Mouse (Mus musculus) embryonic facial prominence, embryonic 13.5 days (tissue): ENCODE results near the gene Kcnc4. TPM values are rescaled to one million over a fixed set of nuclear protein-coding genes. Genes with fewer than 3 reads are reported as not detected.
A peak's percentile ranks its signal among the peaks of the same experiment; 100 is the strongest.

Experiments
- ATAC-seq: fragments of 200-750 bp; cut with Nextera tagmentation; 2 replicates; pipeline ENCODE4 v1.8.0; 2017; ENCODE audit warnings: low read depth; ENCODE audit not compliant: insufficient number of reproducible peaks, insufficient read depth, low FRiP score, low TSS enrichment
- H3K27ac ChIP-seq: fragments of 300-500 bp; sonication (generic); 2 replicates; pipeline ENCODE4 v1.5.1; 2015; ENCODE audit warnings: moderate library complexity, mild to moderate bottlenecking, inconsistent platforms
- H3K27me3 ChIP-seq: fragments of 300-500 bp; sonication (generic); 2 replicates; pipeline ENCODE4 v1.6.1; 2015; ENCODE audit warnings: mild to moderate bottlenecking, inconsistent platforms
- H3K36me3 ChIP-seq: fragments of 300-500 bp; sonication (generic); 2 replicates; pipeline ENCODE4 v1.6.1; 2015; ENCODE audit warnings: mild to moderate bottlenecking, inconsistent platforms
- H3K4me1 ChIP-seq: fragments of 300-500 bp; sonication (generic); 2 replicates; pipeline ENCODE4 v1.6.1; 2015; ENCODE audit warnings: inconsistent platforms
- H3K4me2 ChIP-seq: fragments of 300-500 bp; sonication (generic); 2 replicates; pipeline ENCODE4 v1.6.1; 2015; ENCODE audit warnings: moderate library complexity, mild to moderate bottlenecking, inconsistent platforms
- H3K4me3 ChIP-seq: fragments of 300-500 bp; sonication (generic); 2 replicates; pipeline ENCODE4 v1.5.1; 2015; ENCODE audit warnings: mild to moderate bottlenecking, inconsistent platforms
- H3K9ac ChIP-seq: fragments of 300-500 bp; sonication (generic); 2 replicates; pipeline ENCODE4 v1.6.1; 2015; ENCODE audit warnings: mild to moderate bottlenecking, inconsistent platforms
- H3K9me3 ChIP-seq: fragments of 300-500 bp; sonication (generic); 2 replicates; pipeline ENCODE4 v1.6.1; 2016; ENCODE audit warnings: inconsistent platforms
- WGBS: fragments of 180-500 bp; shearing (Covaris S2); methylation state at CpG from one replicate; pipeline ENCODE4 v1.1.7; 2015; ENCODE audit warnings: mixed read lengths; 5-methylcytosine and 5-hydroxymethylcytosine counted together
- polyA plus RNA-seq: library from polyadenylated mRNA; unstranded; fragments of >200 nt; fragmentation: Nextera tagmentation; extraction: Ambion mirVana; gene quantifications from 2 replicates; pipeline ENCODE4 v1.2.1, GENCODE M21; 2015

The Kcnc4 gene
- polyA plus RNA-seq, 1 experiment from 2014 or later = 0.22 TPM

DNA sequence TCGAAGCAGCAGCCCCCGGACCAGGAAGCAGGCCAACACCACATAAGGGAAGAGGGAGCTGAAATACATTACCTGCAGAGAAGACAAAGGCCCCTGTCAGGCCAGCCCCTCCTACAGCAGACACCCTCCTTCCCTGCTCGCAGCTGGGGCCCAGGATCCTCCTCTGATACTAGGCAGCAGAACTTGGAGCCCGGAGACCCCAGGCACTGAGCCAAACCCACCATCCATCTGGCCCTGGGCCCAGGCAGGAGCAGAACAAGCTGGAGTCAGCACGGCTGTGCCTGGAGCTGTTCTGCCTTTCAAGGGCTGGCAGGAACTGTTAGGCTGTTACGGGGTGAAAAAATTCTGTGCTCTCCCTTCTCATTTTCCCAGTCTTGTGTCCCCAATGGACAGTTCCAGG lies 32.1 kb upstream of the Kcnc4 start:
- no peak overlapping the region for H3K4me3 ChIP-seq
- H3K27ac ChIP-seq = peak overlapping the region; percentile 85
- H3K4me2 ChIP-seq = peak overlapping the region; percentile 31
- no peaks in the 10 kb centered on the region for H3K27me3 ChIP-seq
- H3K9me3 ChIP-seq = no peaks in the 10 kb centered on the region
- WGBS = 16% methylated on average over 6 of the region's 6 CpGs
- H3K36me3 ChIP-seq = peaks cover 16% of the 10 kb centered on the region
- H3K9ac ChIP-seq = no peak overlapping the region; the same call in 1 of the 2 replicates
- peaks cover 40% of the 10 kb centered on the region for H3K4me1 ChIP-seq
- ATAC-seq = peak; percentile 89

GRCm38 (mm10) chr3:107488637-107489036 lies 29.3 kb upstream of the Kcnc4 start:
- H3K27me3 ChIP-seq = no peaks in the 10 kb centered on the region
- peaks cover 39% of the 10 kb centered on the region for H3K4me1 ChIP-seq
- 0 out of 2 replicates have a peak, but pooled peaks cover 8% of the 10 kb centered on the region for H3K36me3 ChIP-seq
- no peak overlapping the region for H3K9ac ChIP-seq
- no peak overlapping the region for H3K4me2 ChIP-seq
- ATAC-seq = no peak
- H3K4me3 ChIP-seq = no peak overlapping the region
- WGBS = 63% methylated on average over 4 of the region's 4 CpGs
- no peak overlapping the region for H3K27ac ChIP-seq
- no peaks in the 10 kb centered on the region for H3K9me3 ChIP-seq

GRCm38 (mm10) chr3:107483290-107483689 lies 23.9 kb upstream of the Kcnc4 start:
- no peaks in the 10 kb centered on the region for H3K9me3 ChIP-seq
- whole genome bisulfite sequencing = 54% methylated on average over 11 of the region's 11 CpGs
- H3K36me3 ChIP-seq = no peaks in the 10 kb centered on the region
- H3K9ac ChIP-seq = no peak overlapping the region
- no peak overlapping the region for H3K27ac ChIP-seq
- H3K4me1 ChIP-seq = peaks cover 9% of the 10 kb centered on the region
- H3K4me3 ChIP-seq = no peak overlapping the region
- no peak overlapping the region for H3K4me2 ChIP-seq
- H3K27me3 ChIP-seq = no peaks in the 10 kb centered on the region
- ATAC-seq = no peak

DNA sequence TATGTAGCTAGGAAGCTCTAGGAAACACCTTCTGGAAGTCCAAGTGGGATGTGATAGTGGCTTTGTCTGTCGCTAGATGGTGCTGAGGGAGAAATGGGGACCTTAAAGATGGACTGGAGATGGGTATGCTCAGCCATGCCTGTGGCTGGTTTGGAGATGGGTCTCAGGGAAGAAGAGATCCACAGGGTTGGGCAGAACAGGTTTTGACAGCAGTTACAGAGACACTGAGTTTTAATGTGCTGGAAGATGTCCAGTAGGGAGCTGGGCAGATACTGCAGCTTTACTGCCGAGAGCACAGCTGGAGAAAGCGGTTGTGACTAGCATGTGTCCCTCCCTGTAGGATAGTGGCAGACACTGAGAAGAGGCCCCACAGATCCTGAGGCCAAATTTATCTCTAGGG lies 21.3 kb upstream of the Kcnc4 start:
- H3K4me1 ChIP-seq = peaks cover 9% of the 10 kb centered on the region
- H3K4me3 ChIP-seq = no peak overlapping the region
- 42% methylated on average over 3 of the region's 3 CpGs for WGBS
- no peaks in the 10 kb centered on the region for H3K9me3 ChIP-seq
- ATAC-seq = no peak
- no peak overlapping the region for H3K4me2 ChIP-seq
- no peaks in the 10 kb centered on the region for H3K27me3 ChIP-seq
- H3K36me3 ChIP-seq = no peaks in the 10 kb centered on the region
- no peak overlapping the region for H3K9ac ChIP-seq
- no peak overlapping the region for H3K27ac ChIP-seq

GRCm38 (mm10) chr3:107472198-107472597 lies 12.8 kb upstream of the Kcnc4 start:
- Histone ChIP-seq H3K36me3 (peaks cover 12% of the 10 kb centered on the region; the same call in 1 of the 2 replicates), H3K4me3 (no peak overlapping the region), H3K27ac (no peak overlapping the region), H3K4me2 (no peak overlapping the region), H3K9ac (no peak overlapping the region), H3K9me3 (no peaks in the 10 kb centered on the region), H3K27me3 (0 out of 2 replicates have a peak, but pooled peaks cover 3% of the 10 kb centered on the region), H3K4me1 (no peaks in the 10 kb centered on the region)
- 36% methylated on average over 6 of the region's 6 CpGs for WGBS
- ATAC-seq = no peak

GRCm38 (mm10) chr3:107469059-107469458 lies 9.7 kb upstream of the Kcnc4 start:
- no peak for ATAC-seq
- H3K9ac ChIP-seq = no peak overlapping the region

GRCm38 (mm10) chr3:107468106-107468505 lies 8.8 kb upstream of the Kcnc4 start:
- no peaks in the 10 kb centered on the region for H3K9me3 ChIP-seq
- no peak overlapping the region for H3K4me2 ChIP-seq
- peaks cover 23% of the 10 kb centered on the region for H3K27me3 ChIP-seq
- H3K27ac ChIP-seq = no peak overlapping the region
- H3K9ac ChIP-seq = no peak overlapping the region
- no peaks in the 10 kb centered on the region for H3K4me1 ChIP-seq
- no peak overlapping the region for H3K4me3 ChIP-seq
- no peak for ATAC-seq
- WGBS = 84% methylated on average over 11 of the region's 11 CpGs
- H3K36me3 ChIP-seq = peaks cover 7% of the 10 kb centered on the region; the same call in 1 of the 2 replicates

More at GRCm38 (mm10) chr3:107469059-107469458, 9.7 kb upstream of the Kcnc4 start:
- Histone ChIP-seq H3K4me2 (no peak overlapping the region), H3K9me3 (no peaks in the 10 kb centered on the region), H3K4me3 (no peak overlapping the region), H3K27me3 (peaks cover 17% of the 10 kb centered on the region; the same call in 1 of the 2 replicates), H3K4me1 (no peaks in the 10 kb centered on the region), H3K36me3 (peaks cover 9% of the 10 kb centered on the region; the same call in 1 of the 2 replicates), H3K27ac (no peak overlapping the region)
- WGBS = 59% methylated on average over 4 of the region's 4 CpGs

GRCm38 (mm10) chr3:107466577-107466976 lies 7.2 kb upstream of the Kcnc4 start:
- no peak overlapping the region for H3K4me2 ChIP-seq
- H3K9ac ChIP-seq = no peak overlapping the region
- peaks cover 38% of the 10 kb centered on the region for H3K27me3 ChIP-seq
- WGBS = 3% methylated on average over 6 of the region's 6 CpGs
- ATAC-seq = no peak
- H3K27ac ChIP-seq = no peak overlapping the region
- H3K4me1 ChIP-seq = no peaks in the 10 kb centered on the region
- no peak overlapping the region for H3K4me3 ChIP-seq
- peaks cover 6% of the 10 kb centered on the region; the same call in 1 of the 2 replicates for H3K36me3 ChIP-seq
- H3K9me3 ChIP-seq = no peaks in the 10 kb centered on the region

GRCm38 (mm10) chr3:107462160-107462559 lies 2.8 kb upstream of the Kcnc4 start:
- Histone ChIP-seq H3K4me1 (peaks cover 26% of the 10 kb centered on the region), H3K36me3 (no peaks in the 10 kb centered on the region), H3K9ac (no peak overlapping the region), H3K9me3 (no peaks in the 10 kb centered on the region), H3K27ac (no peak overlapping the region), H3K4me2 (no peak overlapping the region), H3K4me3 (no peak overlapping the region), H3K27me3 (peaks cover 79% of the 10 kb centered on the region)
- 12% methylated on average over 5 of the region's 5 CpGs for WGBS
- no peak for ATAC-seq

GRCm38 (mm10) chr3:107459773-107460431 lies 550 bp upstream of the Kcnc4 start:
- Histone ChIP-seq H3K36me3 (no peaks in the 10 kb centered on the region), H3K27me3 (peaks cover 91% of the 10 kb centered on the region), H3K4me1 (peaks cover 26% of the 10 kb centered on the region), H3K9ac (peak overlapping the region; percentile 54), H3K9me3 (no peaks in the 10 kb centered on the region), H3K27ac (no peak overlapping the region), H3K4me3 (peak overlapping the region; percentile 57), H3K4me2 (peak overlapping the region; percentile 99)
- ATAC-seq = no peak
- under 1% methylated on average over 60 of the region's 69 CpGs for WGBS

- Histone ChIP-seq H3K4me3 (peak overlapping the region; percentile 57), H3K9ac (peak overlapping the region; percentile 54), H3K27me3 (peaks cover 99% of the 10 kb centered on the region), H3K36me3 (no peaks in the 10 kb centered on the region), H3K4me1 (peaks cover 26% of the 10 kb centered on the region), H3K27ac (no peak overlapping the region), H3K9me3 (no peaks in the 10 kb centered on the region), H3K4me2 (peak overlapping the region; percentile 99)
- WGBS = under 1% methylated on average over 50 of the region's 51 CpGs
- ATAC-seq = no peak
Observed at GRCm38 (mm10) chr3:107458528-107459195, 690 bp downstream of the Kcnc4 start.

GRCm38 (mm10) chr3:107458104-107458503 lies 1.2 kb downstream of the Kcnc4 start:
- 3% methylated on average over 23 of the region's 23 CpGs for WGBS
- Histone ChIP-seq H3K27me3 (peaks cover 99% of the 10 kb centered on the region), H3K4me3 (peak overlapping the region; percentile 57), H3K9me3 (no peaks in the 10 kb centered on the region), H3K9ac (peak overlapping the region; percentile 54; the same call in 1 of the 2 replicates), H3K36me3 (no peaks in the 10 kb centered on the region), H3K27ac (no peak overlapping the region), H3K4me2 (peak overlapping the region; percentile 99), H3K4me1 (peaks cover 26% of the 10 kb centered on the region)
- ATAC-seq = no peak
